Mouse (Mus musculus) bone marrow macrophage, adult 2 months (primary cell): ENCODE measurements around the gene Rassf5. TPM values are rescaled to one million over a fixed set of nuclear protein-coding genes. Genes with fewer than 3 reads are reported as not detected.
"Not testable (repeated sequence)": the region's sequence is repeated elsewhere in the genome, so short reads cannot be mapped to it uniquely, and the experiment has no call there.

ENCODE experiments used
- H3K27ac ChIP-seq: 2 replicates; pipeline ENCODE4 v1.5.1; 2012; ENCODE audit warnings: low read depth, low read length; ENCODE audit not compliant: insufficient read depth
- H3K4me1 ChIP-seq: 2 replicates; pipeline ENCODE4 v1.6.1; 2012; ENCODE audit warnings: low read length; ENCODE audit not compliant: control insufficient read depth, insufficient read depth
- H3K4me3 ChIP-seq: 2 replicates; pipeline ENCODE4 v1.5.1; 2012; ENCODE audit warnings: mild to moderate bottlenecking, low read length, moderate library complexity; ENCODE audit not compliant: insufficient read depth
- CTCF ChIP-seq: IDR thresholded peaks from 2 replicates; pipeline ENCODE4 v1.5.1; 2012; ENCODE audit warnings: low read depth, mild to moderate bottlenecking, low read length, moderate library complexity
- POLR2A ChIP-seq: IDR thresholded peaks from 2 replicates; pipeline ENCODE4 v1.6.1; 2012; ENCODE audit warnings: mild to moderate bottlenecking, low read depth, low read length, borderline replicate concordance
- polyA plus RNA-seq: library from polyadenylated mRNA; stranded (reverse); fragments of >200 nt; gene quantifications from 2 replicates; pipeline ENCODE4 v1.2.4, GENCODE M21; 2012; ENCODE audit not compliant: missing spikeins, insufficient read depth, insufficient read length

The Rassf5 gene
- polyA plus RNA-seq, 1 experiment = 49.4 TPM

- Histone ChIP-seq H3K27ac (no peak overlapping the region), H3K4me3 (no peak overlapping the region), H3K4me1 (no peaks in the 10 kb centered on the region)
- TF ChIP-seq POLR2A (no peak), CTCF (no peak)
Measured at GRCm38 (mm10) chr1:131167612-131168011, 77.4 kb downstream of the Rassf5 start.

GRCm38 (mm10) chr1:131164427-131164826 is 80.6 kb downstream of the Rassf5 start:
- Histone ChIP-seq H3K4me3 (no peak overlapping the region), H3K4me1 (no peaks in the 10 kb centered on the region), H3K27ac (no peak overlapping the region)
- no peak for TF ChIP-seq CTCF
- no peak for TF ChIP-seq POLR2A

- H3K4me1 ChIP-seq = no peaks in the 10 kb centered on the region
- TF ChIP-seq CTCF (no peak), POLR2A (no peak)
- H3K27ac ChIP-seq = no peak overlapping the region
- H3K4me3 ChIP-seq = no peak overlapping the region
Measured at GRCm38 (mm10) chr1:131161091-131161490, 84.0 kb downstream of the Rassf5 start.

- H3K4me3 ChIP-seq, H3K27ac ChIP-seq, H3K4me1 ChIP-seq: not testable (repeated sequence)
Measured at GRCm38 (mm10) chr1:131159573-131160327, 85.3 kb downstream of the Rassf5 start.

GRCm38 (mm10) chr1:131155456-131155855 is 89.6 kb downstream of the Rassf5 start:
- H3K27ac ChIP-seq = no peak overlapping the region
- H3K4me3 ChIP-seq = no peak overlapping the region
- TF ChIP-seq POLR2A = no peak
- peak; percentile 84 for TF ChIP-seq CTCF
- H3K4me1 ChIP-seq = peaks cover 22% of the 10 kb centered on the region

GRCm38 (mm10) chr1:131153018-131153629 is 91.9 kb downstream of the Rassf5 start, which contains the start of gene Eif2d:
Gene Eif2d, plus strand, starts transcription at chr1:131153181.
- H3K4me3 ChIP-seq = peak within 1 kb of the TSS; percentile 81
- H3K4me1 ChIP-seq = peaks cover 23% of the 10 kb centered on the region
- TF ChIP-seq POLR2A (no peak), CTCF (no peak)
- H3K27ac ChIP-seq = no peak within 1 kb of the TSS; the same call in 1 of the 2 replicates

GRCm38 (mm10) chr1:131149496-131149895 is 95.6 kb downstream of the Rassf5 start:
- TF ChIP-seq CTCF (no peak), POLR2A (no peak)
- peaks cover 29% of the 10 kb centered on the region for H3K4me1 ChIP-seq
- no peak overlapping the region for H3K27ac ChIP-seq
- no peak overlapping the region for H3K4me3 ChIP-seq

- Histone ChIP-seq H3K4me1 (peaks cover 23% of the 10 kb centered on the region), H3K27ac (no peak overlapping the region), H3K4me3 (no peak overlapping the region)
- TF ChIP-seq CTCF = no peak
- no peak for TF ChIP-seq POLR2A
Measured at GRCm38 (mm10) chr1:131146181-131146614, 98.9 kb downstream of the Rassf5 start.

GRCm38 (mm10) chr1:131145222-131145621 is 99.8 kb downstream of the Rassf5 start:
- not testable (repeated sequence) for H3K4me3 ChIP-seq, H3K27ac ChIP-seq
- peaks cover 29% of the 10 kb centered on the region for H3K4me1 ChIP-seq

- TF ChIP-seq POLR2A (no peak), CTCF (no peak)
- H3K4me1 ChIP-seq = peaks cover 34% of the 10 kb centered on the region
- H3K4me3 ChIP-seq = no peak overlapping the region
- H3K27ac ChIP-seq = no peak overlapping the region
Measured at GRCm38 (mm10) chr1:131142472-131142871, 102.6 kb downstream of the Rassf5 start.
